Mouse (Mus musculus) lung, adult 2 months (tissue): Measurements from ENCODE around the gene Samd4.

Source experiments
- CTCF ChIP-seq: fragments of 200-500 bp; IDR thresholded peaks from 2 replicates; pipeline ENCODE4 v1.5.1; 2011; ENCODE audit warnings: mild to moderate bottlenecking, low read length, control low read depth; ENCODE audit not compliant: insufficient read depth
- POLR2A ChIP-seq: fragments of 200-500 bp; IDR thresholded peaks from 2 replicates; pipeline ENCODE4 v1.6.1; 2011; ENCODE audit warnings: low read depth, mild to moderate bottlenecking, control low read depth, low read length, borderline replicate concordance; ENCODE audit errors: extremely low read depth

DNA sequence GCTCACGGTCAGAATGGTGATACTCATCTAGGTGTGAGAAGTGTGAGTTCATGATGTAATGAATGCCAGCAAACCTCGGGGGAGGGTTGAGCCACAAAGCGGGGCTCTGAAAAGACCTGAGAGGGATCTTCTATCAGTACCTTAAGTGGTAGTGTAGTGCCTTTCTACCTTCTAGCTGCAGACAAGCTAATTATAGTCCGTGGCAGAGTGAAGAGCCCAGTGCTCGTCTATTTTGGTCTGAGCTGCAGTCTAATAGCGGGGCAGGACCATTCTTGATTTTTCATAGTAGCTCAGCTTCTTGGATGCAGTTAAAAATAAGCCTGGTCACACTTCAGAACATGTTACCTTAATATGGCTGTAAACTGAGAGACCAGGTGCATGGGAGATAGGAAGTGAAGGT, 201.2 kb downstream of the Samd4 start:
- TF ChIP-seq POLR2A (no peak), CTCF (no peak)
